Mouse (Mus musculus) spleen, embryonic (tissue): Measurements from ENCODE around the gene Gm38392.

Experiments
- CTCF ChIA-PET: fragments of 350-600 bp; sonication (Branson Sonifier 250); formaldehyde crosslinking; loops from one replicate; lab custom pipeline; 2022; lab: Charles Lee

Gene Gm38392

DNA sequence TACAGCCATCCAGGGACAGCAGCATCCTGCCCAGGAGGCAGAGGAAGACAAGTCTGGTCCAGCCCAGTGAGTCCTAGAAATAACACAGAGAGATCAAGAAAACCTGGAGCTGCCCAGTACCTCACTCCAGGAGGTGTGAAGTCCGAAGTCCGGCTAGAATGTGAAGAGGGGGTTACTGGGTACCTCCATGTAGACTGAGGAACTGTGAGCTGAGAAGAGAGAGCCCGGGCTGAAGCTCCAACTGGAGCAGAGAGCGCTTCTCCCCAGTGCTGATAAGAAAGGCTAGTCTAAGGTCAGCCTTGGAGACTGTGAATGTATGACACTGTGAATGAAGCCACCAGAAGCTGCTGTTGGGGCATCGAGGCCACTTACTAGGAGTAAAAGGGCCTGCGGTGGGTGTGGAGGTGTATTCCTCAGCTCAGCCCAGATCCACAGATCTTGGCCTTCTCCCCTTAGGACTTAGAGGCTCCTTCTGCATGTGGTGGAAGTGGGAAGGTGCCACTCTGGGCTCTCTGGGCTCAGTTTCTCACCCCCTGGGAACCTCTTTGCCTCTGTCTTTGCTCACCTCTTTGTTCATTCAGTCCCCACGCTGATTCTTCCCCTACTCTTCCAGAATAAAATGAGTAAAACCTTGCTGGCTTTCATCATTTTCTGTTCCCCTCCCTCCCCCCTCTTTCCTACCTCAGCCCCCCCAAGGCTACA lies 82.9 kb downstream of the Gm38392 start:
- CTCF ChIA-PET, result interaction anchor here (0.6 kb wide), 1 partner anchor 197 kb away, joined by 4 read pairs; no protein-coding TSS in a partner anchor

DNA sequence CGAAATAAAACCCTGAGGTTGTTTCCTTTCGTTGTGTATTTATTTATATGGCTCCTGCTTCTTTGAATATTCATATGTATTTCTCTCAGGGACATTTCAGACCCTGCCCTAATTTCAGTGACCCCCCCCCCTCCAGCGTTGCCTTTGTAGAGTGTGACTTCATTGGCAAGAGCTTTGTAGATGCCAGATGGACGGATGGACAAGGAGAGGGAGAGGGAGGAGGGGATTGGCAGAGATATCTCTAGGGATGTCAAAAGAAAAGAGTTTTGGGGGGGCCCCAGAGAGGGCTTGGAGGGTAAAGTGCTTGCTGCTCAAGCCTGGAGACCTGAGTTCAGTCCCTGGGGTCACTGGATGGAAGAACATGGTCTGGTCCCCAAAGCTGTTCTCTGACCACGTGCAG lies 83.6 kb downstream of the Gm38392 start:
- CTCF ChIA-PET, result interaction anchor here (0.6 to 1.3 kb wide), 2 partner anchors 11 to 197 kb away, joined by 3 to 4 read pairs; no protein-coding TSS in a partner anchor

DNA sequence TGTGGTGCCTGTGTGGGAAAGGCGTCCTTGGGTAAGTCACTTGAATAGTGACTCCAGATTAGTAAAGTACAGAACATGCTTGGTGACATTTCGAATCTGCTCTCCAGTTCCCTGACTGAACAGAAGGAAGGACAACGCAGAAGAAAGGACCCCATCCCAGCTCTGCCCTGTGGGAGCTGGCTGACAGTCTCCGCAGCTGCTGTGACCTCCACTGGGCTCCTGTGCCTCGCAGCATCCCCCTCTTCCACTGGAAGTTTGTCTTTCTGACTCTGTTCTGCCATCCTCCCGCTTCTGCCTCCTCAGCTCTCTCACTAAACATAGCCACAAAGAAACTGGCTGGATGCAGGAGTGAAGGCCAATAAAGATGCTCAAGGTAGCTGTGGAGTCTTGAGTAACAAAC lies 84.0 kb downstream of the Gm38392 start:
- CTCF ChIA-PET, result interaction anchor here (1.3 kb wide), 1 partner anchor 11 kb away, joined by 3 read pairs; no protein-coding TSS in a partner anchor

DNA sequence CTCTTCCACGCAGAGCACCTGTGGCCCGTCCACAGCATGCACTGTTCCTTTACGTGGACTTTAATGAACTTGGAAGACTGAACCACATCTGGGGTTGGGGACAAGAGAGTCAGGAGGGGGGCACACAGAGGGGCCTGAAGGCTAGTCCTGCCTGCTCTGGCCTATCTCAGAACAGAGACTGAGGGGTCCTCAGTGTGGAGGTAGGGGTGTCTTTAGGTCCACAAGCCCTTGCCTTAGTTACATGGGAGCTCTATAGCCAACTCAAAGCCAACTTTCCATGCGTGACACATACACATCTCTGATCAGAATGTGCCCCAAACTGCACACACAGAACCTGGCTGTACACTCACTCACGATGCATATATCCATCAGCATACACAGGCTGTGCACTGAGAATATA lies 85.4 kb downstream of the Gm38392 start:
- CTCF ChIA-PET, result no interaction called here

DNA sequence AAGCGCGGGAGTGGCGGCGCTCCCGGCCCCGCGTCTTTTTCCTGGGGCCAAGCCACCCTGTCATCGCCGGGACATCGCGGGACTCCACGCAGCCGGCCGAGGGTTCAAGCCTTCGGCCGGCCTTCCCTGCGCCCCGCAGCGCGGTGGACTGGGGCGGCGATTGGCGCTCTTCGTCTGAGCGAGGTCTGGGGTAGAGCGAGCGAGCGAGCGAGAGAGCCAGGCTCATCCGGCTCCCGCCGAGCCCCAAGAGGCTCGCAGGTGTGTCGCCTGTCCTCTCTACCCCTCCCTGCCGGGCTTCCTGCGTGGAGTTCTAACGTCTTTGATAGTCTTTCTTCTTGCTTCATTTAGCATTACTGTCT lies 86.1 kb downstream of the Gm38392 start:
- CTCF ChIA-PET, result interaction anchor here (0.7 kb wide), 1 partner anchor 52 kb away, joined by 3 read pairs; no protein-coding TSS in a partner anchor

DNA sequence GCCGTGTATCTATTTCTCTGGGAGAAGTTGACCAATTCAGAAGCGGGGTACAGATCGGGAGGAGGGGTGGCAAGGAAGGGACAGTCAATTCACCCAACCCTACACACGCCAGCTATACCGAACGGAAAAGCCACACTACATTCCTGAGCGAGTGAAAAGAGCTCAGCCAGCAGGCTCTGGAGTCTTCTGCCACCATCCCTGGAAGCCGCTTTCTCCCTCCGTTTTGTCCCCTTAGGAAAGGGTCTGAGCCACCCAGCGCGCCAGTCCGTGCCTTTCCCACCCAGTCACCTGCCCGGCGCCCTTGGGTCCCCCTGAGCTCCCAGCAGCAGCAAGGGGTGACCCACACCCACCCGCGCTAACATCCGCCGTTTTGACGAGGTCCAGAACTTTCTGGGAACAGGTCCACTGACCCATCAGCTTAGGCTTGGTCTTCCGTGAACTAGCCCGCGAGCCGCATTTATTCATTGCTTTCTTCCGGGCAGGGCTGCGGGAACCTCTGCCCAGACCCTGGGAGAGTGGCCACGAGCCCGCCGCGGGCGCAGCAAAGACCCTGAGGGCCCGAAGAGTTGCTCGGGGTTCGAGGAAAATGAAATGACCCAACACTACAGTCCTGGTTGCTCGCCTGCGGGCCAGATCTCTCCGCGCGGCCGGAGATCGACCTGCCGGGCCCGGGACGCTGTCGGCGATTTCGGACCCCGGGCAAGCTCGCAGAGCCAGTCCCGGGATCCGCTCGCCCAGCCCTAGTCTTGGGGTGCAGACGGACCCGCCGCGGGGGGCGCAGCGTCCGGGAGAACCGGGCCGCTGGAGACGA lies 86.6 kb downstream of the Gm38392 start:
- CTCF ChIA-PET, result interaction anchor here (0.7 kb wide), 1 partner anchor 52 kb away, joined by 3 read pairs; no protein-coding TSS in a partner anchor

DNA sequence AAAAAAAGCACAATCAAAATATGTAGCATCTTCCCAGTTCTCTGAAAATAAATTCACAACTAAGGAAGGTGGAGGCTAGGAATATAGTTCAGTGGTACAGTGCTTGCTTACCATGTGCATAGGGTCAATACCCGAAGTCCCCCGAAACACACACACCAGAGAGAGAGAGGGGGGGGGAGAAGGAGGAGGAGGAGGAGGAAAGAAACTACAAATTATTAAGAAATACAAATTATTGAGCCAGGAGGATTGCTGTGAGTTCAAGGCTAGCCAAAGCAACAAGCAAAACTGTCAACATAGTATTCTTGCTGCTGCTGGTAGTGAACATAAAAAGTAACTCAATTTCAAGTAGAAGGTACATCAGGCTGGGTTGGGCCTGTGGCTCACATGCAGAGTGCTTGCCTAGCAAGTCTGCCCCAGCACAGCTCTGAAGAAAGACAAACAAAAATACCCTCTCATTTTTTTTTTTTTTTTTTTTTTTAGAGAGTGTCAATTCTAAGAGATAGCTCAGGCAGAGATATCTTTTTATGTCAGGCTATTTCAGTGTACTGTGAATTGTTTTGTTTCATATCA lies 87.4 kb downstream of the Gm38392 start:
- CTCF ChIA-PET, result interaction anchor here (0.7 kb wide), 1 partner anchor 47 kb away, joined by 6 read pairs; no protein-coding TSS in a partner anchor

DNA sequence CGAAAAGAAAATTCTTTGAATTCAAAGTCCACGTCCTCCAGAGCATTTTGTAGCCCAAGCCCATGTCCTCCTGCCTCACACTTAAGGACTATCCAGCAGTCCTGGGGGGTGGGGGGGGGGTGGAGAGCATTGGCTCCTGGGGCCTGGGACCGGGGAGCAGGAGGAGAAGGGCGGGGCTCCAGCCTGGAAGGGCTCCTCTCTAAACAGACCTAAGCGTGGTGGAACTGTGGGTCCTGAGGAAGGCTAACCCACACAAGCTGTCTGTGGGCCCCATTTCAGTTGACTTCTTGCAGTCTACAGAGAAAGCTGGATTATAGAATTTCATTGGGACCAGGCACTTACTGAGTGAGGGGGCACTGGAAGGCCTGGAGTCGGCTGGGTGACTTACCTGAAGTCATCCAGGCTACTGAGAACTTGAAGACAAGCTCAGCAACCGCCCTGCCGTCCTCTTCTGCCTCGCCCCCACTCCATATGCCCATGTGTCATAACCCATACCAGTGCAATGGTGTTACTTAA lies 88.4 kb downstream of the Gm38392 start:
- CTCF ChIA-PET, result interaction anchor here (0.6 to 1.4 kb wide), 3 partner anchors 13 to 100 kb away, joined by 3 to 11 read pairs (median 3); no protein-coding TSS in a partner anchor

DNA sequence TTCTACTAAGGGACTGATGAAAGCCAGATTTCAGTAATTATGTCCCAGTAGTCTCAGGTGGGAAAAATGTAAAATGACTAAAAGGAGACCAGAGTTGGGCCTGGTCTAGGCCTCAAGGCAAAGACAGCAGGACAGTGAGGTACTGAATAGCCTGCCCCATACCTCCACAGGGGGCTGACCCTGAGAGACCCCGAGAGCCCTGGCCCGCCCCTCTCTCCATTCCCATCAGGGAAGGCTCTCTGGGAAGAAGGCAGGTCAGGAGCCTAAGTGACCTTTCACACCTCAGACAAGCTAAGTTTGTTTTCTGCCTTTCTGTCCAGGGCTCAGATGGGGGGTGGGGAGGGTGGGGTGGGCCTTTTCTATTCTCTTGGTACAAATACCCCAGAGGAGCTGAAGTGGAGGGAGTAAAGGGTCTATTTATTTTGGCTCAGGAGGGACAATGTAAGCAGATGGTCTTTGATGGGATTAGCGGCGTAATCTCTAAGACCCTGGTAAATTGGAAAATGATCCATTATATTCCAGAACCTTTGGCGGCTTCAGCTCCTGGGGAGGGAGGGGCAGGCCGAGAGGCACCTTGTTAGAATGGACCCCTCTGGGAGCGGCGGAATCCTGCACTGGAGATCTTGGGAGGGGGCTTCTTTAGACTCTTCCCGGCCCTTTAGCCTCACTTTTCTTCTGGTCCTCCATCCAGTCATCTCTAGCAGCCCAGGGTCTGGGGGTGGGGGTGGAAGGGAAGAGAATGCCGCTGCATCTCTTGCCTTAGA lies 89.1 kb downstream of the Gm38392 start:
- CTCF ChIA-PET, result interaction anchor here (0.7 to 1.4 kb wide), 2 partner anchors 14 to 48 kb away, joined by 3 read pairs; no protein-coding TSS in a partner anchor
